Comparison of ENCODE assay signal across 11 mouse cellular contexts in the genomic region with DNA sequence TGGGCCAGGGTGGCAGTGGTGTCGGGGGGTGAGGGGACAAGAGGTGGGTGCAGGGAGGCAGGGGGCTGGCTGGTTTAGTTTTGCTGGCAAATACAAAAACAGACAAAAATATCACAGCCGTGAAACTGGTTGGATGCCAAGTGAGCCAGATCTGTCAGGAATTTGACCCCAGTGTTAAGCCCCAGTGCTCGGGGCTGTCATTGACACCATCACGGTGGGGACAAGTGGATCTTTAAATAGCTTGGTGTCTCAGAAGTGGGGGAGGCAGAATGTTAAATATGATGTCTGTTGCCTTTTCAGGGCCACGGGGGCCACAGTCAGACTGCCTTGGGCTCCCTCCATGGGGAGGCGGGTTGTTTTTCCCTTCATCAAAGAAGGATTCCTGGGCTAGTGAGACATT. TPM values are rescaled to one million over a fixed set of nuclear protein-coding genes. Genes with fewer than 3 reads are reported as not detected.
DNase-seq lines count a peak whose midpoint lies in the region; ATAC-seq and TF ChIP-seq lines count a peak whose summit lies in the region.
"Had no signal": no experiment of that assay in that cellular context is flagged by ENCODE, and none has a peak within 500 bp of the region (broad histone marks: within the 10 kb centered on the region; RNA-seq: fewer than 3 reads in every experiment).

No protein-coding gene starts in this region.

- WGBS in forebrain, embryonic 12.5 days, result 62% methylated on average over 6 of the region's 6 CpGs
- WGBS in forebrain, embryonic 10.5 days, result 58% methylated on average over 6 of the region's 6 CpGs
- WGBS in kidney, postnatal 0 days, result 25% methylated on average over 6 of the region's 6 CpGs
- 36% methylated on average over 6 of the region's 6 CpGs for WGBS in stomach, embryonic 15.5 days

- H3K4me2 ChIP-seq in forebrain, embryonic 12.5 days, result no peak overlapping the region
- 0 out of 2 replicates have a peak overlapping the region, but pooled peaks have one; percentile 8 for H3K4me2 ChIP-seq in kidney, postnatal 0 days (ENCODE audit: low read length)
- no peak overlapping the region for H3K4me2 ChIP-seq in stomach, embryonic 15.5 days
- H3K4me2 ChIP-seq: limb, embryonic 12.5 days had no signal

- DNase-seq in forebrain, embryonic 10.5 days (ENCODE audit: extremely low spot score, low spot score), result no peak
- peak; percentile 47 for DNase-seq in testis, postnatal 10 days (ENCODE audit: low spot score)
- no peak for DNase-seq in testis, postnatal 14 days (ENCODE audit: low spot score)
- DNase-seq in kidney, postnatal 0 days (ENCODE audit: low spot score), result peak; percentile 57
- DNase-seq in embryo, embryonic 10 days (ENCODE audit: low spot score), result no peak

- H3K4me3 ChIP-seq in forebrain, embryonic 12.5 days (replicated peaks), result no peak overlapping the region
- H3K4me3 ChIP-seq in forebrain, embryonic 10.5 days, result no peak overlapping the region
- no peak overlapping the region for H3K4me3 ChIP-seq in kidney, postnatal 0 days (replicated peaks; ENCODE audit: low read depth, low read length)
- H3K4me3 ChIP-seq in stomach, embryonic 15.5 days (replicated peaks), result no peak overlapping the region
- H3K4me3 ChIP-seq: limb, embryonic 12.5 days had no signal

- H3K27ac ChIP-seq in forebrain, embryonic 12.5 days, result no peak overlapping the region
- H3K27ac ChIP-seq in forebrain, embryonic 10.5 days, result no peak overlapping the region
- peak overlapping the region; percentile 57; the same call in 1 of the 2 replicates for H3K27ac ChIP-seq in kidney, postnatal 0 days
- peak overlapping the region; percentile 86 for H3K27ac ChIP-seq in stomach, embryonic 15.5 days
- H3K27ac ChIP-seq: limb, embryonic 12.5 days had no signal

- no peak for TF ChIP-seq CTCF in kidney, postnatal 0 days (IDR thresholded peaks at IDR 0.05; ENCODE audit: low read depth)

- no peaks in the 10 kb centered on the region for H3K9me3 ChIP-seq in forebrain, embryonic 12.5 days
- H3K9me3 ChIP-seq in forebrain, embryonic 10.5 days, result no peaks in the 10 kb centered on the region
- no peaks in the 10 kb centered on the region for H3K9me3 ChIP-seq in kidney, postnatal 0 days (replicated peaks; ENCODE audit: low read length)
- H3K9me3 ChIP-seq in stomach, embryonic 15.5 days, result no peaks in the 10 kb centered on the region
- H3K9me3 ChIP-seq: limb, embryonic 12.5 days had no signal

- peaks cover 17% of the 10 kb centered on the region for H3K4me1 ChIP-seq in forebrain, embryonic 12.5 days
- H3K4me1 ChIP-seq in forebrain, embryonic 10.5 days, result peaks cover 30% of the 10 kb centered on the region
- H3K4me1 ChIP-seq in kidney, postnatal 0 days (replicated peaks; ENCODE audit: insufficient read depth, low read length), result peaks cover 27% of the 10 kb centered on the region
- peaks cover 32% of the 10 kb centered on the region for H3K4me1 ChIP-seq in stomach, embryonic 15.5 days

- no peaks in the 10 kb centered on the region for H3K36me3 ChIP-seq in forebrain, embryonic 12.5 days (replicated peaks)
- no peaks in the 10 kb centered on the region for H3K36me3 ChIP-seq in forebrain, embryonic 10.5 days (replicated peaks)
- H3K36me3 ChIP-seq in kidney, postnatal 0 days (ENCODE audit: insufficient read depth, low read length), result no peaks in the 10 kb centered on the region
- H3K36me3 ChIP-seq in stomach, embryonic 15.5 days, result no peaks in the 10 kb centered on the region

- 0 out of 2 replicates have a peak overlapping the region, but pooled peaks have one; percentile 12 for H3K9ac ChIP-seq in forebrain, embryonic 12.5 days
- H3K9ac ChIP-seq in kidney, postnatal 0 days (ENCODE audit: low read depth, low read length), result no peak overlapping the region
- no peak overlapping the region for H3K9ac ChIP-seq in stomach, embryonic 15.5 days
- H3K9ac ChIP-seq: limb, embryonic 12.5 days had no signal

- no peak for ATAC-seq in forebrain, embryonic 12.5 days (ENCODE audit: low FRiP score)
- no peak for ATAC-seq in kidney, postnatal 0 days (replicated peaks; ENCODE audit: low FRiP score, low read depth)
- no peak for ATAC-seq in stomach, embryonic 15.5 days (ENCODE audit: insufficient read depth, low FRiP score, low read depth)
- ATAC-seq in activated CD4-positive, CD25-positive, alpha-beta regulatory T cell, adult 4 months, result no peak
- ATAC-seq: Patski had no signal

- peaks cover 33% of the 10 kb centered on the region for H3K27me3 ChIP-seq in forebrain, embryonic 12.5 days
- H3K27me3 ChIP-seq in forebrain, embryonic 10.5 days (ENCODE audit: poor library complexity, severe bottlenecking), result peaks cover 49% of the 10 kb centered on the region
- H3K27me3 ChIP-seq in kidney, postnatal 0 days (ENCODE audit: insufficient read depth, low read length), result no peaks in the 10 kb centered on the region
- H3K27me3 ChIP-seq in stomach, embryonic 15.5 days (replicated peaks), result no peaks in the 10 kb centered on the region
- H3K27me3 ChIP-seq: Patski had no signal

RNA-seq across cellular contexts. Expression of gene Pgap3, which starts 6.0 kb away (rescaled TPM):
- 7.7 and 8.3 TPM in 2 replicates for polyA plus RNA-seq in forebrain, embryonic 12.5 days (2016; fragmentation: Nextera tagmentation; extraction: Ambion mirVana)
- polyA plus RNA-seq in forebrain, embryonic 10.5 days (2016; fragmentation: Nextera tagmentation; extraction: Ambion mirVana), result 10.0 and 10.1 TPM in 2 replicates
- polyA plus RNA-seq in kidney, postnatal 0 days (2015; fragmentation: Nextera tagmentation; extraction: Ambion mirVana), result 16.1 and 17.4 TPM in 2 replicates
- 13.0 and 15.7 TPM in 2 replicates for polyA plus RNA-seq in stomach, embryonic 15.5 days (2015; fragmentation: Nextera tagmentation; extraction: Ambion mirVana)
- 1 to 10 TPM; 3.3 to 4.0 TPM for polyA plus RNA-seq in activated CD4-positive, CD25-positive, alpha-beta regulatory T cell, adult 4 months (2017; shearing (Covaris generic))

RNA-seq across cellular contexts. Expression of gene Pnmt, which starts 8.1 kb away (rescaled TPM):
- polyA plus RNA-seq in forebrain, embryonic 12.5 days (2016; fragmentation: Nextera tagmentation; extraction: Ambion mirVana), result 0.17 TPM in 1 of 2 replicates, not detected in the other
- not detected in 2 replicates for polyA plus RNA-seq in forebrain, embryonic 10.5 days (2016; fragmentation: Nextera tagmentation; extraction: Ambion mirVana)
- 3.5 and 3.7 TPM in 2 replicates for polyA plus RNA-seq in kidney, postnatal 0 days (2015; fragmentation: Nextera tagmentation; extraction: Ambion mirVana)
- 0.22 TPM in 1 of 2 replicates, not detected in the other for polyA plus RNA-seq in stomach, embryonic 15.5 days (2015; fragmentation: Nextera tagmentation; extraction: Ambion mirVana)
- polyA plus RNA-seq in activated CD4-positive, CD25-positive, alpha-beta regulatory T cell, adult 4 months (2017; shearing (Covaris generic)), result not detected
- polyA plus RNA-seq: Patski had no signal

RNA-seq across cellular contexts. Expression of gene Tcap, which starts 10.7 kb away (rescaled TPM):
- 0.20 and 0.36 TPM in 2 replicates for polyA plus RNA-seq in forebrain, embryonic 12.5 days (2016; fragmentation: Nextera tagmentation; extraction: Ambion mirVana)
- polyA plus RNA-seq in forebrain, embryonic 10.5 days (2016; fragmentation: Nextera tagmentation; extraction: Ambion mirVana), result 0.15 TPM in 1 of 2 replicates, not detected in the other
- polyA plus RNA-seq in kidney, postnatal 0 days (2015; fragmentation: Nextera tagmentation; extraction: Ambion mirVana), result 1.8 and 2.1 TPM in 2 replicates
- polyA plus RNA-seq in stomach, embryonic 15.5 days (2015; fragmentation: Nextera tagmentation; extraction: Ambion mirVana), result 0.23 and 0.43 TPM in 2 replicates
- not detected for polyA plus RNA-seq in activated CD4-positive, CD25-positive, alpha-beta regulatory T cell, adult 4 months (2017; shearing (Covaris generic))
- polyA plus RNA-seq: midbrain, postnatal 0 days; Patski had no signal

RNA-seq across cellular contexts. Expression of gene Erbb2, which starts 18.0 kb away (rescaled TPM):
- polyA plus RNA-seq in forebrain, embryonic 12.5 days (2016; fragmentation: Nextera tagmentation; extraction: Ambion mirVana), result 16.4 and 17.8 TPM in 2 replicates
- polyA plus RNA-seq in forebrain, embryonic 10.5 days (2016; fragmentation: Nextera tagmentation; extraction: Ambion mirVana), result 18.9 and 21.9 TPM in 2 replicates
- 36.1 and 41.1 TPM in 2 replicates for polyA plus RNA-seq in kidney, postnatal 0 days (2015; fragmentation: Nextera tagmentation; extraction: Ambion mirVana)
- polyA plus RNA-seq in stomach, embryonic 15.5 days (2015; fragmentation: Nextera tagmentation; extraction: Ambion mirVana), result 40.6 and 42.4 TPM in 2 replicates
- under 1 TPM in 1 of 2 experiments, not detected in 1; 0.07 TPM for polyA plus RNA-seq in activated CD4-positive, CD25-positive, alpha-beta regulatory T cell, adult 4 months (2017; shearing (Covaris generic))

RNA-seq across cellular contexts. Expression of gene Stard3, which starts 36.1 kb away (rescaled TPM):
- polyA plus RNA-seq in forebrain, embryonic 12.5 days (2016; fragmentation: Nextera tagmentation; extraction: Ambion mirVana), result 42.0 and 42.5 TPM in 2 replicates
- 39.8 and 41.0 TPM in 2 replicates for polyA plus RNA-seq in forebrain, embryonic 10.5 days (2016; fragmentation: Nextera tagmentation; extraction: Ambion mirVana)
- polyA plus RNA-seq in kidney, postnatal 0 days (2015; fragmentation: Nextera tagmentation; extraction: Ambion mirVana), result 42.4 and 42.8 TPM in 2 replicates
- 41.1 and 46.4 TPM in 2 replicates for polyA plus RNA-seq in stomach, embryonic 15.5 days (2015; fragmentation: Nextera tagmentation; extraction: Ambion mirVana)
- 10 to 100 TPM; 33.3 to 42.1 TPM for polyA plus RNA-seq in activated CD4-positive, CD25-positive, alpha-beta regulatory T cell, adult 4 months (2017; shearing (Covaris generic))

Comparison
In these comparisons a context has a peak if more than half of its experiments do, and no peak if none do; other contexts are left out.
1. DNase-seq: peak in testis, postnatal 10 days (single experiment) and kidney, postnatal 0 days (single experiment); none in forebrain, embryonic 10.5 days (single experiment), testis, postnatal 14 days (single experiment) and embryo, embryonic 10 days (single experiment).
2. H3K27ac ChIP-seq: peak in kidney, postnatal 0 days (single experiment) and stomach, embryonic 15.5 days (single experiment); none in forebrain, embryonic 12.5 days (single experiment) and forebrain, embryonic 10.5 days (single experiment).